Mouse (Mus musculus): ENCODE measurements around the gene Hist1h4k.
A peak's percentile ranks its signal among the peaks of the same experiment; 100 is the strongest.

DNA sequence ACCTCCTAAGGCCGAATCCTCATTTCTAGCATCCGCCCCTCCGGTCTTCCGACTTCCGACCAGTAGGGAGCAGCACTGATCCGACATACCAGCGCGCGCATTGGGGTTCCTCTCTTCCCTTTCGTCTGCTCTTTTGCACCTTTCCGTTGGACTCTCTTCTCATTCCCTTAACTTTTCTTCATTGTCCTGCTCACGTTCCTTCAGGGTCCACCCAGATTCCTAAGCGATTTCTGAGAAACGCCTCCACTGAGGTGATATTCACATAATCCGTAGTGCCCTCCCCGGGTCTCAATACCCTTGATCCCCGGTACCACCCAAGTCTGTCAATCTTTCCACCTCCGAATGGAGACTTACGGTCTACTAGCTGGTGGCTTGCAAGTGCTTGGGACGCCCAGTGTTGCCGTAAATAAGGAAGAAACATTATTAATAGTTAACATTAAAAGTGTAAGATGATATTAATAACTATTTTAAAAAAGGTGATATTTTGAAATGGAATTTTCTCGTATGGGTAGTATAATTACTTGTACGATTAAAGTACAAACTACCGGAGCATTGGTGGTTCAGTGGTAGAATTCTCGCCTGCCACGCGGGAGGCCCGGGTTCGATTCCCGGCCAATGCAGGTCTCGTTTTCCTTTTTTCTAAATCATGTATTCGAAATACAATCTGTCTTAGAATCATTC, 40.1 kb downstream of the Hist1h4k start:
- TF ChIP-seq CTCF (IDR thresholded peaks at IDR 0.05; ENCODE audit: extremely low read depth, insufficient read length, insufficient replicate concordance, low read depth, low read length): peak; percentile 87
- no peak; the same call in 1 of the 2 replicates for TF ChIP-seq POLR2A (IDR thresholded peaks at IDR 0.05; ENCODE audit: low read depth, low read length)
